Mouse (Mus musculus): ENCODE data around the gene Pcsk6. TPM values are rescaled to one million over a fixed set of nuclear protein-coding genes. Genes with fewer than 3 reads are reported as not detected.

Pcsk6 gene
- polyA plus RNA-seq, 1 experiment from 2014 or later, result 7.0 TPM

GRCm38 (mm10) chr7:66003447-66003846, 141.9 kb downstream of the Pcsk6 start:
- H3K4me3 ChIP-seq (ENCODE audit: low read depth, low read length), result no peak overlapping the region
- 80% methylated on average over 5 of the region's 5 CpGs for WGBS
- H3K27ac ChIP-seq (replicated peaks), result no peak overlapping the region
- DNase-seq (ENCODE audit: low spot score) (no peak), ATAC-seq (ENCODE audit: low FRiP score, low TSS enrichment) (no peak)
- no peaks in the 10 kb centered on the region for H3K27me3 ChIP-seq (ENCODE audit: control insufficient read depth, insufficient read depth, low read length)
- H3K4me1 ChIP-seq (replicated peaks; ENCODE audit: control insufficient read depth, insufficient read depth), result no peaks in the 10 kb centered on the region
- no peak overlapping the region for H3K9ac ChIP-seq (ENCODE audit: low read length)
- H3K36me3 ChIP-seq (ENCODE audit: control insufficient read depth, insufficient read depth, low read length), result no peaks in the 10 kb centered on the region
- H3K9me3 ChIP-seq (ENCODE audit: control insufficient read depth, low read length), result no peaks in the 10 kb centered on the region
- H3K4me2 ChIP-seq (replicated peaks; ENCODE audit: low read depth), result no peak overlapping the region
- TF ChIP-seq CTCF (IDR thresholded peaks at IDR 0.05; ENCODE audit: low read depth) (no peak), EP300 (optimal IDR thresholded peaks at IDR 0.05) (no peak)

- Histone ChIP-seq H3K36me3 (ENCODE audit: control insufficient read depth, insufficient read depth, low read length) (no peaks in the 10 kb centered on the region), H3K4me1 (replicated peaks; ENCODE audit: control insufficient read depth, insufficient read depth) (no peaks in the 10 kb centered on the region), H3K9ac (ENCODE audit: low read length) (no peak overlapping the region), H3K27me3 (ENCODE audit: control insufficient read depth, insufficient read depth, low read length) (no peaks in the 10 kb centered on the region), H3K9me3 (ENCODE audit: control insufficient read depth, low read length) (no peaks in the 10 kb centered on the region), H3K4me3 (ENCODE audit: low read depth, low read length) (no peak overlapping the region), H3K4me2 (replicated peaks; ENCODE audit: low read depth) (no peak overlapping the region), H3K27ac (replicated peaks) (no peak overlapping the region)
- DNase-seq (ENCODE audit: low spot score) (no peak), ATAC-seq (ENCODE audit: low FRiP score, low TSS enrichment) (no peak)
- TF ChIP-seq CTCF (IDR thresholded peaks at IDR 0.05; ENCODE audit: low read depth), result no peak
- TF ChIP-seq EP300 (optimal IDR thresholded peaks at IDR 0.05), result no peak
- WGBS, result 78% methylated on average over 13 of the region's 13 CpGs
Measured at GRCm38 (mm10) chr7:66003865-66004638, 142.5 kb downstream of the Pcsk6 start.

DNA sequence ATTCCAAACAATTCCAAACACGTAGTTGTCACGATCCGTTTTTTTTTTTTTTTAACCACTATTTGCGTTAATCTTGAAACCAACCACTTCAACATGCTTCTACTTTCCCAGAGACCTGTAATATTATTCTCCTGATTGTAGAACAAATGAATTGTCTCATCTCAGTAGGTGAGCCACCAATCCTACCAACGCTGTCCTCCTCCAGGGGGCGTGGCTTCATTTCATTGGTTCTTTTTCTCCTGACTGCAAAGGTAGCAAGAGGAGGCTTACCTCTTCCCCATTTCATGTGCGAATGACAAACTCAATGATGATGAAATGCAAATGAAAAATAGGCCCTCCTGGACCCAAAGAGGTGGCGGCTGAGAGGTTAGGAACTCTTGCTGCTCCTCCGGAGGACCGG, 143.5 kb downstream of the Pcsk6 start:
- Histone ChIP-seq H3K36me3 (ENCODE audit: control insufficient read depth, insufficient read depth, low read length) (no peaks in the 10 kb centered on the region), H3K27ac (replicated peaks) (no peak overlapping the region), H3K4me1 (replicated peaks; ENCODE audit: control insufficient read depth, insufficient read depth) (no peaks in the 10 kb centered on the region), H3K9me3 (ENCODE audit: control insufficient read depth, low read length) (no peaks in the 10 kb centered on the region), H3K4me2 (replicated peaks; ENCODE audit: low read depth) (no peak overlapping the region), H3K9ac (ENCODE audit: low read length) (no peak overlapping the region), H3K27me3 (ENCODE audit: control insufficient read depth, insufficient read depth, low read length) (no peaks in the 10 kb centered on the region), H3K4me3 (ENCODE audit: low read depth, low read length) (no peak overlapping the region)
- DNase-seq (ENCODE audit: low spot score), result no peak
- no peak for ATAC-seq (ENCODE audit: low FRiP score, low TSS enrichment)
- WGBS, result 86% methylated on average over 10 of the region's 10 CpGs
- no peak for TF ChIP-seq EP300 (optimal IDR thresholded peaks at IDR 0.05)
- no peak for TF ChIP-seq CTCF (IDR thresholded peaks at IDR 0.05; ENCODE audit: low read depth)

GRCm38 (mm10) chr7:66008161-66008891, 146.8 kb downstream of the Pcsk6 start:
- no peaks in the 10 kb centered on the region for H3K9me3 ChIP-seq (ENCODE audit: control insufficient read depth, low read length)
- no peak overlapping the region for H3K27ac ChIP-seq (replicated peaks)
- no peaks in the 10 kb centered on the region for H3K4me1 ChIP-seq (replicated peaks; ENCODE audit: control insufficient read depth, insufficient read depth)
- H3K4me3 ChIP-seq (ENCODE audit: low read depth, low read length), result no peak overlapping the region
- no peak overlapping the region for H3K4me2 ChIP-seq (replicated peaks; ENCODE audit: low read depth)
- H3K27me3 ChIP-seq (ENCODE audit: control insufficient read depth, insufficient read depth, low read length), result no peaks in the 10 kb centered on the region
- DNase-seq (ENCODE audit: low spot score) (no peak), ATAC-seq (ENCODE audit: low FRiP score, low TSS enrichment) (no peak)
- no peak for TF ChIP-seq EP300 (optimal IDR thresholded peaks at IDR 0.05)
- TF ChIP-seq CTCF (IDR thresholded peaks at IDR 0.05; ENCODE audit: low read depth), result no peak
- no peak overlapping the region for H3K9ac ChIP-seq (ENCODE audit: low read length)
- H3K36me3 ChIP-seq (ENCODE audit: control insufficient read depth, insufficient read depth, low read length), result no peaks in the 10 kb centered on the region
- 68% methylated on average over 11 of the region's 11 CpGs for WGBS

GRCm38 (mm10) chr7:66008892-66009273, 147.3 kb downstream of the Pcsk6 start:
- DNase-seq (ENCODE audit: low spot score), result no peak
- Histone ChIP-seq H3K4me3 (ENCODE audit: low read depth, low read length) (no peak overlapping the region), H3K4me1 (replicated peaks; ENCODE audit: control insufficient read depth, insufficient read depth) (no peaks in the 10 kb centered on the region), H3K4me2 (replicated peaks; ENCODE audit: low read depth) (no peak overlapping the region), H3K9ac (ENCODE audit: low read length) (no peak overlapping the region), H3K27ac (replicated peaks) (no peak overlapping the region), H3K27me3 (ENCODE audit: control insufficient read depth, insufficient read depth, low read length) (no peaks in the 10 kb centered on the region), H3K36me3 (ENCODE audit: control insufficient read depth, insufficient read depth, low read length) (no peaks in the 10 kb centered on the region), H3K9me3 (ENCODE audit: control insufficient read depth, low read length) (no peaks in the 10 kb centered on the region)
- 52% methylated on average over 16 of the region's 16 CpGs for WGBS
- no peak for TF ChIP-seq EP300 (optimal IDR thresholded peaks at IDR 0.05)
- no peak for ATAC-seq (ENCODE audit: low FRiP score, low TSS enrichment)

DNA sequence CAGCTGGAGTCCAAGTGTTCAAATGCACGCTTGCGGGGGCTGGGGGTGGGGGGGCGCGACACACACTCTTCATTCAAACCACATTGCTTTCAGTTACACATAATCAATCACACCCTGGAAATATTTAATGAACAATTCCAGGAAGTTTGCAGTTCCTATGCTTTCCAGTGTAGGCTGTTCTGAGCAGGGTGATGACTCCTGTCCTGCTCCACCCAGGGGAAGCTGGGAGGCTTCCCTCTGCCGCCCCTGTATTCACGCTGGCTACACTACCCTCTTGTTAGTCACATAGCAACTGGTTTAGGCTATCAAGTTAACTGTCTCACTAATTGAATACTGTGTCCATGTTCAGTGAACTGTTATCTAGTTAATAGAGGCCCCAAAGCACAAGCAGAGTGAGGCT, 149.0 kb downstream of the Pcsk6 start:
- H3K4me2 ChIP-seq (replicated peaks; ENCODE audit: low read depth), result no peak overlapping the region
- DNase-seq (ENCODE audit: low spot score) (no peak), ATAC-seq (ENCODE audit: low FRiP score, low TSS enrichment) (no peak)
- H3K27me3 ChIP-seq (ENCODE audit: control insufficient read depth, insufficient read depth, low read length), result no peaks in the 10 kb centered on the region
- 59% methylated on average over 6 of the region's 6 CpGs for WGBS
- no peaks in the 10 kb centered on the region for H3K36me3 ChIP-seq (ENCODE audit: control insufficient read depth, insufficient read depth, low read length)
- TF ChIP-seq EP300 (optimal IDR thresholded peaks at IDR 0.05) (no peak), CTCF (IDR thresholded peaks at IDR 0.05; ENCODE audit: low read depth) (no peak)
- no peaks in the 10 kb centered on the region for H3K9me3 ChIP-seq (ENCODE audit: control insufficient read depth, low read length)
- H3K27ac ChIP-seq (replicated peaks), result no peak overlapping the region
- H3K4me1 ChIP-seq (replicated peaks; ENCODE audit: control insufficient read depth, insufficient read depth), result no peaks in the 10 kb centered on the region
- no peak overlapping the region for H3K4me3 ChIP-seq (ENCODE audit: low read depth, low read length)
- H3K9ac ChIP-seq (ENCODE audit: low read length), result no peak overlapping the region
